Mouse (Mus musculus) erythroblast, embryonic 14.5 days (primary cell): Measurements from ENCODE around the gene Aldh18a1.

Experiments used
- GATA1 ChIP-seq: IDR thresholded peaks from 2 replicates; pipeline ENCODE4 v1.6.1; 2012; ENCODE audit warnings: low read length, inconsistent platforms, mixed read lengths
- TAL1 ChIP-seq: IDR thresholded peaks from 3 replicates; pipeline ENCODE4 v1.6.1; 2012; ENCODE audit warnings: low read length, inconsistent platforms, mixed read lengths

DNA sequence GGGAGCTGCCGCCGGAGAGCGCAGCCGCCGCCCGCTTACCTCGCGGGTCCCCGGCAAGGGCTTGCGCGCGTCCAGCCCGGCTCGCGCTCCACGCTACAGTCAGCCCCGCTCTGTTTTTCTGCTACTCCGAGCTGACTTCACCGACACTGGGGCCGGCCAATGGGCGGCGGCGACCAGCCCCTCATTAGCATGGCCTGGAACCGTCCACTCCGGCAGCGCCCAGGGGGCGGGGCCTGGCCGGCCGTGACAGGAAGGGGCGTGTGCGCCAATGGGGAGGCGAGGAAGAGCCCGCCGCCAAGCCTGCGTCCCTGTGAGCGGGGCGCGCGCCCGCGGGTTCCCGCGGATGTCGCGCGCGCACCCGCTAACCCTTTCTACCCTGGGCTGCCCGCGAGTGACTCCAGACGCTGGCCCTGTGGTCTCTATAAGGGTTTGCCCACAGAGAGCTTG is 74.6 kb downstream of the Aldh18a1 start, which contains the start of gene Sorbs1:
- TF ChIP-seq TAL1 (no peak), GATA1 (no peak)
